Mouse (Mus musculus): Measurements from ENCODE around the gene Adig. TPM values are rescaled to one million over a fixed set of nuclear protein-coding genes. Genes with fewer than 3 reads are reported as not detected.

Gene Adig
- polyA plus RNA-seq, 1 experiment from 2014 or later: not detected

DNA sequence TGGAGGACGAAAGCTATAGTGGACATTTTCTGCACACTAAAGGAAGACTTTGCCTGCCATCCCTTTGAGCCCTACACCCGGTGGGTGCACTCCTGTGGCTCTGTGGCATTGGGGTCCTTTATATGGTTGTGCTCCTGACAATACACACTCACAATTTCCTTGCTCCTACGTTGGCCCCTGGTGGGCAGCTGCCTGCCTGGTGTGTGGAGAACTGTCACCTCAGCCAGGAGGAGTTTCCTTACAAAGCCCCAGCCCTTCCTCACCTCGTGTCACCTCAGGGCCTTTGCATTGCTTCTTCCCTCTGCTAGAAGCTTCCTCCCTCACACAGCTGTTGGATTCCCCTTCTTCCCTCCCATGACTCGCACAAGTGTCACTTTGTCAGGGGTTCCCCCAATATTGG, 4.1 kb downstream of the Adig start:
- 80% methylated on average over 5 of the region's 5 CpGs for WGBS
- H3K27me3 ChIP-seq (ENCODE audit: control insufficient read depth, insufficient read depth, low read length): no peaks in the 10 kb centered on the region
- no peak overlapping the region for H3K4me2 ChIP-seq (replicated peaks; ENCODE audit: low read depth, low read length)
- no peaks in the 10 kb centered on the region for H3K4me1 ChIP-seq (ENCODE audit: control insufficient read depth, insufficient read depth, low read length)
- no peak for ATAC-seq (ENCODE audit: low FRiP score, low TSS enrichment)
- no peaks in the 10 kb centered on the region for H3K36me3 ChIP-seq (ENCODE audit: control insufficient read depth, insufficient read depth, low read length)
- H3K9me3 ChIP-seq (ENCODE audit: control insufficient read depth, low read length): no peaks in the 10 kb centered on the region
- H3K27ac ChIP-seq (ENCODE audit: low read depth, low read length): no peak overlapping the region
- no peak overlapping the region for H3K4me3 ChIP-seq (ENCODE audit: low read length)
- no peak overlapping the region for H3K9ac ChIP-seq (ENCODE audit: low read depth, low read length)

DNA sequence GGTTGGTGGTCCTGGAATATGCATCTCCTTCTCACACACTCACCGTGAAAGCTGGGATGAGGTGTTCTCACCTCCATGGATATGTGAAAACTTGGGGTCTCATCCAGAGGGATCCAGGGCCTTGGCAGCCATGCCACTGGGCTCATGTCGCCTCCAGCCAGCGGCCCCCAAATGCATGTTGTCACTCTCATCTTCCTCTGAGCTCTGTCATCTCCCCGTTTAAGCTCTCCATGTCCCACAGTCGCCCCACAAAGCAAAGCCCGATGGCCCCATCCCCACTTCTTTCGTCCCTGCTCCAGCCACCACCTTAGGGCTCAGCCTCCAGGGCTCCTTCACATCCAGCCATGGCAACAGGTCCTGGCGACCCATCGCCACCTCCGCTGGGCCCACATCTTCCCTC, 4.6 kb downstream of the Adig start:
- no peak for ATAC-seq (ENCODE audit: low FRiP score, low TSS enrichment)
- H3K9me3 ChIP-seq (ENCODE audit: control insufficient read depth, low read length): no peaks in the 10 kb centered on the region
- H3K27ac ChIP-seq (ENCODE audit: low read depth, low read length): no peak overlapping the region
- WGBS: 95% methylated on average over 10 of the region's 10 CpGs
- no peak overlapping the region for H3K9ac ChIP-seq (ENCODE audit: low read depth, low read length)
- H3K4me2 ChIP-seq (replicated peaks; ENCODE audit: low read depth, low read length): no peak overlapping the region
- H3K4me1 ChIP-seq (ENCODE audit: control insufficient read depth, insufficient read depth, low read length): no peaks in the 10 kb centered on the region
- no peaks in the 10 kb centered on the region for H3K27me3 ChIP-seq (ENCODE audit: control insufficient read depth, insufficient read depth, low read length)
- H3K4me3 ChIP-seq (ENCODE audit: low read length): no peak overlapping the region
- H3K36me3 ChIP-seq (ENCODE audit: control insufficient read depth, insufficient read depth, low read length): no peaks in the 10 kb centered on the region

- H3K36me3 ChIP-seq (ENCODE audit: control insufficient read depth, insufficient read depth, low read length): no peaks in the 10 kb centered on the region
- 0 out of 2 replicates have a peak, but pooled peaks cover 4% of the 10 kb centered on the region for H3K4me1 ChIP-seq (ENCODE audit: control insufficient read depth, insufficient read depth, low read length)
- no peak overlapping the region for H3K9ac ChIP-seq (ENCODE audit: low read depth, low read length)
- no peaks in the 10 kb centered on the region for H3K9me3 ChIP-seq (ENCODE audit: control insufficient read depth, low read length)
- H3K4me2 ChIP-seq (replicated peaks; ENCODE audit: low read depth, low read length): no peak overlapping the region
- H3K4me3 ChIP-seq (ENCODE audit: low read length): no peak overlapping the region
- no peaks in the 10 kb centered on the region for H3K27me3 ChIP-seq (ENCODE audit: control insufficient read depth, insufficient read depth, low read length)
- WGBS: 48% methylated on average over 6 of the region's 6 CpGs
- no peak overlapping the region for H3K27ac ChIP-seq (ENCODE audit: low read depth, low read length)
- peak; percentile 58; the same call in 1 of the 2 replicates for ATAC-seq (ENCODE audit: low FRiP score, low TSS enrichment)
Measured at GRCm38 (mm10) chr2:158510665-158511064, 8.3 kb downstream of the Adig start.

DNA sequence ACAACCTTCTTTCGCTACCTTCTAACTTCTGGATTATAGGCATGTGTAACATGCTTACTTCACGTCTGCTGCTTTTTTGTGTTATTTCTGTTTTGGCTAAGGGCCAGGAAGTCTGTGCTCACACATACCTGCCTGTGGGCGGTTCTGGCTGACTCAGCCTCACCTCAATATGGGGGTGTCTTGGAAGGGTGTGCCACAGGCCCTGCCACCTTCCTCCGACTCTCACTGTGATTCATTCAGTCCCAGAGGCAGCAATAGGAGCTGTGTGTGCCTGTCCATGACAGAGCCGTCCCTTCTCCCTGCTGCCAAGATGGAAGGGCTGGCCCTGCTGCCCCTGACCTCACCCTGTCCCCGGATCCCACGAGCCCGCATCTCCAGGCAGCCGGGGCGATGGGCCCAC, 10.1 kb downstream of the Adig start, which contains the start of gene Arhgap40:
Gene Arhgap40, plus strand, starts transcription at position 269 of the 400 bp plus-strand sequence.
- no peak within 1 kb of the TSS for H3K4me2 ChIP-seq (replicated peaks; ENCODE audit: low read depth, low read length)
- H3K27me3 ChIP-seq (ENCODE audit: control insufficient read depth, insufficient read depth, low read length): no peaks in the 10 kb centered on the region
- WGBS: 78% methylated on average over 10 of the region's 10 CpGs
- H3K27ac ChIP-seq (ENCODE audit: low read depth, low read length): no peak within 1 kb of the TSS
- no peaks in the 10 kb centered on the region for H3K36me3 ChIP-seq (ENCODE audit: control insufficient read depth, insufficient read depth, low read length)
- no peak for ATAC-seq (ENCODE audit: low FRiP score, low TSS enrichment)
- 0 out of 2 replicates have a peak, but pooled peaks cover 5% of the 10 kb centered on the region for H3K4me1 ChIP-seq (ENCODE audit: control insufficient read depth, insufficient read depth, low read length)
- H3K9me3 ChIP-seq (ENCODE audit: control insufficient read depth, low read length): no peaks in the 10 kb centered on the region
- H3K4me3 ChIP-seq (ENCODE audit: low read length): no peak within 1 kb of the TSS
- no peak within 1 kb of the TSS for H3K9ac ChIP-seq (ENCODE audit: low read depth, low read length)

DNA sequence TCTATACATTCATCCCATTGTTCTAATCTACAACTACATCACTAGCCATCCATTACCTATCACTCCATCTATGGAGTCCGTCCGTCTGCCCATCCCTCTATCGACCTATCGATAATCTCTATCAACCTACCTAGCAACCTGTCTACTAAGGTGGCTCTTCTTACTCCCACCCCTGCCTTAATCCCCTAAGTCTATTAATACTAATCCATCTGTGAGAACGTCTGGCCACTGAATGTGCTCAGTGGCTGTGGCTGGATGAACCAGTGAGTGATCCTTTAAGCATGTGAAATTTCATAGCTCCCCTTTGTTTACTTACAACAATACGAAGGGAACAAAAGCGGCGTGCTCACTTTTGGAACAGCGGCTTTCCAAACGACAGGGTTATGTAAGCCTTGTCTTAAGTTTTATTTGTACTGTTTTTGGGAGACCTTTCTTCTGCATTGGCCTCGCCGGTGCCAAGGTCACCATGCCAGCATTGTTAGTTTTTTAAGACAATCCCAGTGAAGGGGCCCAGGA, 11.5 kb downstream of the Adig start:
- Histone ChIP-seq H3K27ac (ENCODE audit: low read depth, low read length) (no peak overlapping the region), H3K27me3 (ENCODE audit: control insufficient read depth, insufficient read depth, low read length) (no peaks in the 10 kb centered on the region), H3K4me2 (replicated peaks; ENCODE audit: low read depth, low read length) (no peak overlapping the region), H3K4me3 (ENCODE audit: low read length) (no peak overlapping the region), H3K36me3 (ENCODE audit: control insufficient read depth, insufficient read depth, low read length) (no peaks in the 10 kb centered on the region), H3K9ac (ENCODE audit: low read depth, low read length) (no peak overlapping the region), H3K9me3 (ENCODE audit: control insufficient read depth, low read length) (no peaks in the 10 kb centered on the region), H3K4me1 (ENCODE audit: control insufficient read depth, insufficient read depth, low read length) (0 out of 2 replicates have a peak, but pooled peaks cover 5% of the 10 kb centered on the region)
- WGBS: 86% methylated on average over 12 of the region's 12 CpGs
- ATAC-seq (ENCODE audit: low FRiP score, low TSS enrichment): no peak

GRCm38 (mm10) chr2:158518583-158518982, 16.2 kb downstream of the Adig start:
- Histone ChIP-seq H3K4me1 (ENCODE audit: control insufficient read depth, insufficient read depth, low read length) (0 out of 2 replicates have a peak, but pooled peaks cover 5% of the 10 kb centered on the region), H3K4me2 (replicated peaks; ENCODE audit: low read depth, low read length) (no peak overlapping the region), H3K9ac (ENCODE audit: low read depth, low read length) (no peak overlapping the region), H3K9me3 (ENCODE audit: control insufficient read depth, low read length) (no peaks in the 10 kb centered on the region), H3K27ac (ENCODE audit: low read depth, low read length) (no peak overlapping the region), H3K4me3 (ENCODE audit: low read length) (no peak overlapping the region), H3K36me3 (ENCODE audit: control insufficient read depth, insufficient read depth, low read length) (no peaks in the 10 kb centered on the region), H3K27me3 (ENCODE audit: control insufficient read depth, insufficient read depth, low read length) (no peaks in the 10 kb centered on the region)
- no peak for ATAC-seq (ENCODE audit: low FRiP score, low TSS enrichment)
- 73% methylated on average over 6 of the region's 6 CpGs for WGBS

DNA sequence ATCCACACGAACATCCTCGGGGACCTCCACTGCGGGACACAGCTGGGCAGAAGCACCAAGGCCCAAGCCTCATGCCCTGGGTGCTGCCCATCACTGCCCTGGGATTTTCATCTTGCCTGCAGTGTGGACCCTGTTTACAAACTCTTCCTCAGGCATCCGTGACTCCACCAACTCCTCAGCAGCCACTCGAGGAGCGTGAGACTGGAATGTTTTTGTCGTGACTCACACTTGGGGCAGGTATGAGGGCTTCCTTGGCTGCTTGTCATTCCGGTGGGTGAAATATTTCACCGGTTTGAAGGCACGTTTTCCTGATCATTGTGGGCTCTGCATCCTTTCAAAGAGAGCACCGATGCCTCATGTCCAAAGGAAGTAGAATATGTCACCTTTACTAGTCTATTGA, 16.7 kb downstream of the Adig start:
- ATAC-seq (ENCODE audit: low FRiP score, low TSS enrichment): no peak
- whole genome bisulfite sequencing: 70% methylated on average over 11 of the region's 11 CpGs
- no peak overlapping the region for H3K27ac ChIP-seq (ENCODE audit: low read depth, low read length)

DNA sequence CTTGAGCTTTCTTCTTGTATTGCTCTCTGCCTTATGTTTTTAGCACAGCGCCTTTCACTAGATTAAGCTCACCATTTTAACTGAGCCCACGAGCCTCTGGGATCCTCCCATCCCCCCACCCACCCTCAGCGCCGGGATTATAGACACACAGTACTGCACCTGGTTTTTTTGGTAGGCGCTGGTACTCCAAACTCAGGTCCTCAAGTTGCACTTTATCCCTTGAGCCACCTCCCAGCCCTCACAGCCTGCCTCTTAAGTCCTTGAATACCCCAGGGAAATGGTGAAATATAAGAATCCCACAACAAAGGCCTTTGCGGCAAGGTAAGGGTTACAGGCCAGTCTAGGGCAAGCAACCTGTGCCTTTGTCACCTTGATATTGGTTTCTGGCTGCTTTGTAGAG, 17.4 kb downstream of the Adig start:
- Histone ChIP-seq H3K27ac (ENCODE audit: low read depth, low read length) (no peak overlapping the region), H3K4me3 (ENCODE audit: low read length) (no peak overlapping the region), H3K36me3 (ENCODE audit: control insufficient read depth, insufficient read depth, low read length) (no peaks in the 10 kb centered on the region), H3K27me3 (ENCODE audit: control insufficient read depth, insufficient read depth, low read length) (no peaks in the 10 kb centered on the region), H3K9me3 (ENCODE audit: control insufficient read depth, low read length) (no peaks in the 10 kb centered on the region), H3K4me2 (replicated peaks; ENCODE audit: low read depth, low read length) (no peak overlapping the region), H3K4me1 (ENCODE audit: control insufficient read depth, insufficient read depth, low read length) (0 out of 2 replicates have a peak, but pooled peaks cover 5% of the 10 kb centered on the region), H3K9ac (ENCODE audit: low read depth, low read length) (no peak overlapping the region)
- ATAC-seq (ENCODE audit: low FRiP score, low TSS enrichment): no peak
- WGBS: 85% methylated on average over 6 of the region's 6 CpGs

More for the DNA sequence above, 16.7 kb downstream of the Adig start:
- Histone ChIP-seq H3K27me3 (ENCODE audit: control insufficient read depth, insufficient read depth, low read length) (no peaks in the 10 kb centered on the region), H3K4me1 (ENCODE audit: control insufficient read depth, insufficient read depth, low read length) (0 out of 2 replicates have a peak, but pooled peaks cover 5% of the 10 kb centered on the region), H3K9ac (ENCODE audit: low read depth, low read length) (no peak overlapping the region), H3K9me3 (ENCODE audit: control insufficient read depth, low read length) (no peaks in the 10 kb centered on the region), H3K4me2 (replicated peaks; ENCODE audit: low read depth, low read length) (no peak overlapping the region), H3K4me3 (ENCODE audit: low read length) (no peak overlapping the region), H3K36me3 (ENCODE audit: control insufficient read depth, insufficient read depth, low read length) (no peaks in the 10 kb centered on the region)

- H3K4me3 ChIP-seq (ENCODE audit: low read length): no peak overlapping the region
Measured at GRCm38 (mm10) chr2:158523060-158523459, 20.6 kb downstream of the Adig start.

More at GRCm38 (mm10) chr2:158523060-158523459, 20.6 kb downstream of the Adig start:
- Histone ChIP-seq H3K4me1 (ENCODE audit: control insufficient read depth, insufficient read depth, low read length) (no peaks in the 10 kb centered on the region), H3K9me3 (ENCODE audit: control insufficient read depth, low read length) (no peaks in the 10 kb centered on the region), H3K27me3 (ENCODE audit: control insufficient read depth, insufficient read depth, low read length) (no peaks in the 10 kb centered on the region), H3K36me3 (ENCODE audit: control insufficient read depth, insufficient read depth, low read length) (no peaks in the 10 kb centered on the region), H3K4me2 (replicated peaks; ENCODE audit: low read depth, low read length) (no peak overlapping the region), H3K9ac (ENCODE audit: low read depth, low read length) (no peak overlapping the region), H3K27ac (ENCODE audit: low read depth, low read length) (no peak overlapping the region)
- 71% methylated on average over 8 of the region's 8 CpGs for WGBS
- no peak for ATAC-seq (ENCODE audit: low FRiP score, low TSS enrichment)

Measured in kidney, embryonic 14.5 days (tissue).